Mouse (Mus musculus) bone marrow macrophage, adult 2 months (primary cell): ENCODE measurements around the gene Gm21981.

Experiments
- CTCF ChIP-seq: IDR thresholded peaks from 2 replicates; pipeline ENCODE4 v1.5.1; 2012; ENCODE audit warnings: low read depth, mild to moderate bottlenecking, low read length, moderate library complexity
- POLR2A ChIP-seq: IDR thresholded peaks from 2 replicates; pipeline ENCODE4 v1.6.1; 2012; ENCODE audit warnings: mild to moderate bottlenecking, low read depth, low read length, borderline replicate concordance

DNA sequence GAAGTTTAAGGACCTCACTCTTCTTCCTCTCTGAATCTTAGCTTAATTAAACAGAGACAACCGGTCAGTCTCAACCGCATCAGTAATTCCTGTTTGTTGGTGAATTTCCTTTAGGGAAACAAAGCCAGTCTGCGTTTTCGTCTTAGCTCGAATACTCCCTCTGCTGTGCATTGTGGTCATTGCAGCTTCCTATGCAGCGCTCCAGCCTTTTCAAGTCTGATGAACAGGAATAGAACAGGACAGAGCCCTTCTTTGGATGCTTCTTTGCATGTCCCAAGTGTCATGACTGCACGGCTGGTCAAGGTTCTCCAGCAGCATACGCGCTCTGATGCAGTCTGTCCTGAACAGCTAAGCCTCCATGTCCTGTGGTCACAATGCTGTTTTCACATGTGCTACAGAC, 17.7 kb downstream of the Gm21981 start:
- TF ChIP-seq CTCF: peak; percentile 58; the same call in 1 of the 2 replicates
- TF ChIP-seq POLR2A: no peak
